Mouse (Mus musculus): ENCODE data around the gene Iqcc. TPM values are rescaled to one million over a fixed set of nuclear protein-coding genes. Genes with fewer than 3 reads are reported as not detected.
A peak's percentile ranks its signal among the peaks of the same experiment; 100 is the strongest.

The Iqcc gene
- polyA plus RNA-seq, 1 experiment from 2014 or later = 34.8 TPM

DNA sequence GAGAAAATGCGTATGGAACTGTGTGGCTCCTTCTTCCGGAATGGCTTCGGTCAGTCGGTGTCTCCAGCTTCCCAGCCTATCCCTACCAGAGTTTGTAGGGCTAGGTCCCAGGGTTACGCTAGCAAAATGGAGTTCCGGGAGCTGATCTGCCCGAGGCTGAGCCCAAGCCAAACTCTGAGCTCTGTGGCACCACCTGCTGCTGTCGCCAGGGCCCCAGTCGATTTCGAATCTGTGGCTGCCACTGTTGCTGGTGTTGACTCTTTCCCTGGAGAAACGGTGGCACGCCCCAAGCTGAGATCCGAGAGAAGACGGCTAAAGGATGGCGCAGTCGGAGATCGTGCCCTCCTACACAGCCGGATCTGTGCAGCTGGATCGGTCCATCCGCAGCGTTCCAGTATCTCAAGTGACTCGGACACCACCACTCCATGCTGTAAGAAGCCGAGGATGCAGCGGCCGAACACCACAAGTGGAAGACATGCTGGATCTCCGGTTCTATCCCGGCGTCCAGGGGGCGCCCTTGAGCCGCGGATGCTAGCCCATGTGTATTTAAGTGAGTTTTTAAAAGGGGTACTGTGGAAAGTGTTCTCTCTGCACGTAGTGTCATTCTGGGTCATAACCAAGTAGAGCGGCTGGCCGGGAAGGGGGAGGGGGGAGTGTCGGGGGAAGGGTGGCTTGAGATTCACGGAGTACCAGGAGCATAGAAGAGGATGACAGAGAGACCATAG lies 33.9 kb downstream of the Iqcc start:
- no peaks in the 10 kb centered on the region for H3K27me3 ChIP-seq (ENCODE audit: poor library complexity, severe bottlenecking)
- H3K27ac ChIP-seq = peak overlapping the region; percentile 78
- H3K4me1 ChIP-seq = peaks cover 20% of the 10 kb centered on the region
- peaks cover 3% of the 10 kb centered on the region for H3K36me3 ChIP-seq (replicated peaks)
- WGBS = 3% methylated on average over 36 of the region's 36 CpGs
- DNase-seq (ENCODE audit: extremely low spot score, low spot score) = peak; percentile 83
- H3K4me3 ChIP-seq = peak overlapping the region; percentile 57
- no peaks in the 10 kb centered on the region for H3K9me3 ChIP-seq

- WGBS = 77% methylated on average over 1 of the region's 1 CpGs
Observed at GRCm38 (mm10) chr4:129584370-129584769, 34.5 kb downstream of the Iqcc start.

DNA sequence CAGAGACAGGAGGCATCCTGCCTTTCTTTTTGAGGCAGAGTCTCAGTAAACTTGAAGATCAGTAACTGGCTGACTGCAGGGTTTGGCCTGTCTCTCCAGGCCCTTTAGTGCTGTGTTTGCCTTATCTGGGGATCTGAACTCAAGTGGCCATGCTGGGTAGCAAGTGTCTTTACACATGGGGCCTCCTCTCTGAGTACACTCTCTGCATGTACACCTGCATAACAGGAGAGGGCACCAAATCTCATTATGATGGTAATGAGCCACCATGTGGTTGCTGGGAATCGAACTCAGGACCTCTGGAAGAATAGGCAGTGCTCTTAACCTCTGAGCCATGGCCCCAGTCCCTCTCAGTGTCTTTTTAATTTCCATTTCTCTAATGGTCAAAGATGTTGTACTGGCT lies 36.6 kb downstream of the Iqcc start:
- no peaks in the 10 kb centered on the region for H3K9me3 ChIP-seq
- no peak overlapping the region for H3K27ac ChIP-seq
- 94% methylated on average over 1 of the region's 1 CpGs for WGBS
- DNase-seq (ENCODE audit: extremely low spot score, low spot score) = no peak
- H3K36me3 ChIP-seq (replicated peaks) = no peaks in the 10 kb centered on the region
- H3K4me1 ChIP-seq = peaks cover 21% of the 10 kb centered on the region
- peaks cover 5% of the 10 kb centered on the region; the same call in 1 of the 2 replicates for H3K27me3 ChIP-seq (ENCODE audit: poor library complexity, severe bottlenecking)
- no peak overlapping the region for H3K4me3 ChIP-seq

More at GRCm38 (mm10) chr4:129584370-129584769, 34.5 kb downstream of the Iqcc start:
- no peak for DNase-seq (ENCODE audit: extremely low spot score, low spot score)
- peak overlapping the region; percentile 57 for H3K4me3 ChIP-seq
- H3K4me1 ChIP-seq = peaks cover 20% of the 10 kb centered on the region
- H3K27ac ChIP-seq = peak overlapping the region; percentile 78
- H3K9me3 ChIP-seq = no peaks in the 10 kb centered on the region
- no peaks in the 10 kb centered on the region for H3K36me3 ChIP-seq (replicated peaks)
- H3K27me3 ChIP-seq (ENCODE audit: poor library complexity, severe bottlenecking) = no peaks in the 10 kb centered on the region

GRCm38 (mm10) chr4:129580347-129580746 lies 38.6 kb downstream of the Iqcc start:
- H3K4me3 ChIP-seq = no peak overlapping the region
- H3K9me3 ChIP-seq = no peaks in the 10 kb centered on the region
- 76% methylated on average over 7 of the region's 7 CpGs for WGBS
- no peaks in the 10 kb centered on the region for H3K36me3 ChIP-seq (replicated peaks)
- peaks cover 5% of the 10 kb centered on the region; the same call in 1 of the 2 replicates for H3K27me3 ChIP-seq (ENCODE audit: poor library complexity, severe bottlenecking)
- H3K27ac ChIP-seq = no peak overlapping the region
- no peak for DNase-seq (ENCODE audit: extremely low spot score, low spot score)
- peaks cover 21% of the 10 kb centered on the region for H3K4me1 ChIP-seq

- H3K4me1 ChIP-seq = peaks cover 10% of the 10 kb centered on the region
- H3K27ac ChIP-seq = no peak within 1 kb of the TSS
- no peaks in the 10 kb centered on the region for H3K36me3 ChIP-seq (replicated peaks)
- WGBS = 83% methylated on average over 5 of the region's 5 CpGs
- no peaks in the 10 kb centered on the region for H3K9me3 ChIP-seq
- H3K4me3 ChIP-seq = no peak within 1 kb of the TSS
- H3K27me3 ChIP-seq (ENCODE audit: poor library complexity, severe bottlenecking) = peaks cover 5% of the 10 kb centered on the region; the same call in 1 of the 2 replicates
- no peak for DNase-seq (ENCODE audit: extremely low spot score, low spot score)
Observed at GRCm38 (mm10) chr4:129578466-129578865, 40.4 kb downstream of the Iqcc start, which contains the start of gene Fam167b. TSS of gene Fam167b (minus strand) at chr4:129578549.

GRCm38 (mm10) chr4:129577688-129578087 lies 41.2 kb downstream of the Iqcc start:
- H3K36me3 ChIP-seq (replicated peaks) = no peaks in the 10 kb centered on the region
- no peaks in the 10 kb centered on the region for H3K9me3 ChIP-seq
- 86% methylated on average over 7 of the region's 7 CpGs for WGBS
- no peak for DNase-seq (ENCODE audit: extremely low spot score, low spot score)
- H3K27ac ChIP-seq = no peak overlapping the region
- no peak overlapping the region for H3K4me3 ChIP-seq
- H3K27me3 ChIP-seq (ENCODE audit: poor library complexity, severe bottlenecking) = peaks cover 5% of the 10 kb centered on the region; the same call in 1 of the 2 replicates
- H3K4me1 ChIP-seq = peaks cover 10% of the 10 kb centered on the region

GRCm38 (mm10) chr4:129576863-129577491 lies 41.9 kb downstream of the Iqcc start:
- peak; percentile 62 for DNase-seq (ENCODE audit: extremely low spot score, low spot score)
- no peaks in the 10 kb centered on the region for H3K9me3 ChIP-seq
- H3K27me3 ChIP-seq (ENCODE audit: poor library complexity, severe bottlenecking) = peaks cover 5% of the 10 kb centered on the region; the same call in 1 of the 2 replicates
- H3K36me3 ChIP-seq (replicated peaks) = no peaks in the 10 kb centered on the region
- peak overlapping the region; percentile 8; the same call in 1 of the 2 replicates for H3K27ac ChIP-seq
- H3K4me3 ChIP-seq = 0 out of 2 replicates have a peak overlapping the region, but pooled peaks have one; percentile 13
- H3K4me1 ChIP-seq = peaks cover 10% of the 10 kb centered on the region
- 39% methylated on average over 21 of the region's 21 CpGs for WGBS

GRCm38 (mm10) chr4:129575171-129575844 lies 43.6 kb downstream of the Iqcc start:
- no peaks in the 10 kb centered on the region for H3K9me3 ChIP-seq
- no peak overlapping the region for H3K4me3 ChIP-seq
- H3K27ac ChIP-seq = peak overlapping the region; percentile 44; the same call in 1 of the 2 replicates
- H3K27me3 ChIP-seq (ENCODE audit: poor library complexity, severe bottlenecking) = peaks cover 5% of the 10 kb centered on the region; the same call in 1 of the 2 replicates
- WGBS = 70% methylated on average over 7 of the region's 8 CpGs
- peaks cover 10% of the 10 kb centered on the region for H3K4me1 ChIP-seq
- no peak for DNase-seq (ENCODE audit: extremely low spot score, low spot score)
- no peaks in the 10 kb centered on the region for H3K36me3 ChIP-seq (replicated peaks)

DNA sequence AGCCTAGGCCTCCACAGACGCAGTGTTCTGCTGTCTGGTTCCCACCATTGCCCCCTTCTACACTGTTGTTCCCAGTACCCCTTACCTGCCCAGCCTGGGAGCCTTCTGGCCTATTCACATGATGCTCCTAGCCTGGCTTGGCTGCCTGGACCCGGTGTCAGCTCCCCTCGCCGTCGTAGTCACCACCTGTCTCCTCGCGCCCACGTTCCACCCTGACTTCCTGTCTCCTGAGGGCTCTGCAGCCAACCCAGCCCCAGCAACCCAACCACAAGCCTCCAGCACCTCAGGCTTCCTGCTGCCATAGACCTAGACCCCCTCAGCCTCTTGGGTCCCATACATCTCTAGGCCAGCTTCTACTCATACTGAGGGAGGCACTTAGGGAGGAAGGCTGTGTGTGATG lies 45.5 kb downstream of the Iqcc start, which contains the start of gene Lck:
Gene Lck, minus strand, starts transcription at position 212 of the 400 bp plus-strand sequence.
- H3K4me3 ChIP-seq = no peak within 1 kb of the TSS
- H3K36me3 ChIP-seq (replicated peaks) = no peaks in the 10 kb centered on the region
- peaks cover 5% of the 10 kb centered on the region; the same call in 1 of the 2 replicates for H3K27me3 ChIP-seq (ENCODE audit: poor library complexity, severe bottlenecking)
- peaks cover 10% of the 10 kb centered on the region for H3K4me1 ChIP-seq
- no peak for DNase-seq (ENCODE audit: extremely low spot score, low spot score)
- no peaks in the 10 kb centered on the region for H3K9me3 ChIP-seq
- H3K27ac ChIP-seq = no peak within 1 kb of the TSS
- 91% methylated on average over 8 of the region's 8 CpGs for WGBS

- H3K27me3 ChIP-seq (ENCODE audit: poor library complexity, severe bottlenecking) = peaks cover 3% of the 10 kb centered on the region; the same call in 1 of the 2 replicates
- no peak overlapping the region for H3K4me3 ChIP-seq
- no peak overlapping the region for H3K27ac ChIP-seq
- WGBS = 96% methylated on average over 4 of the region's 4 CpGs
- H3K4me1 ChIP-seq = peaks cover 10% of the 10 kb centered on the region
- DNase-seq (ENCODE audit: extremely low spot score, low spot score) = no peak
- no peaks in the 10 kb centered on the region for H3K9me3 ChIP-seq
- no peaks in the 10 kb centered on the region for H3K36me3 ChIP-seq (replicated peaks)
Observed at GRCm38 (mm10) chr4:129573093-129573370, 45.9 kb downstream of the Iqcc start.

GRCm38 (mm10) chr4:129572236-129573092 lies 46.4 kb downstream of the Iqcc start:
- Histone ChIP-seq H3K9me3 (no peaks in the 10 kb centered on the region), H3K27me3 (ENCODE audit: poor library complexity, severe bottlenecking) (no peaks in the 10 kb centered on the region), H3K27ac (no peak overlapping the region), H3K36me3 (replicated peaks) (no peaks in the 10 kb centered on the region), H3K4me3 (no peak overlapping the region), H3K4me1 (peaks cover 10% of the 10 kb centered on the region)
- 88% methylated on average over 13 of the region's 13 CpGs for WGBS
- DNase-seq (ENCODE audit: extremely low spot score, low spot score) = no peak

DNA sequence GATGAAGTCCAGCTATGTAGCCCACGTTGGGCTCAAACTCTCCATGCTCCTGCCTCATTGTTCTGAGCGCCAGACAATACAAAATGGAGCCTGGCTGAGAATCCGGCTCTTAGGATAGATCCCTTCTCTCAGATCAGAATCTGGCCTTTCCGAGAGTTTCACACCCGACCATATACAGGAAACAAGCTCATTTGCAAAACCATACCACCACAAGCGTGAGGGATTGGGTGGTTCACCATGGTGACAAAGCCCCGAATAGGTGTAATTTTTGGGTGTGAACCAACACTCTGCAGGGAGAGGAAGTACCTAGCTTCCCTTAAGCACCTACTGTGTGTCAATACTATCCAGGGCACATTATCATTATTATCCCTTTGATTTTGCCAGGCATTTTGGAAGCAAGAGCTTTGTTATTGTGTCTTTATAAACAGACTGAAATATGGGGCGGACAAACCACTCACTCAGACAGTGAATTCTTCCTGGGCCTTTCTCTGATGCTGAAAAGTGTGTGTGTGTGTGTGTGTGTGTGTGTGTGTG lies 47.3 kb downstream of the Iqcc start:
- H3K27ac ChIP-seq = no peak overlapping the region
- no peaks in the 10 kb centered on the region for H3K9me3 ChIP-seq
- no peak overlapping the region for H3K4me3 ChIP-seq
- no peaks in the 10 kb centered on the region for H3K36me3 ChIP-seq (replicated peaks)
- H3K4me1 ChIP-seq = peaks cover 3% of the 10 kb centered on the region; the same call in 1 of the 2 replicates
- DNase-seq (ENCODE audit: extremely low spot score, low spot score) = no peak
- H3K27me3 ChIP-seq (ENCODE audit: poor library complexity, severe bottlenecking) = no peaks in the 10 kb centered on the region
- 83% methylated on average over 8 of the region's 8 CpGs for WGBS
